Mouse (Mus musculus) left cerebral cortex, postnatal 10 days (tissue): ENCODE measurements at regions not wholly inside any gene's neighbourhood (a gene's known extent, or its start where the extent isn't known, plus 50 kb on each side); places are given as distances from the start of the nearest gene placed in this dataset.

Source experiments
- DNase-seq, 2 experiments: peaks; one replicate each; pipeline ENCODE4 v3.0.0; 2021 to 2022; ENCODE audit warnings: low spot score in 2 of 2, mixed read lengths in 1 of 2; ENCODE audit errors: extremely low spot score in 1 of 2
- intact Hi-C: fragments of 180-260 bp; cut with DNase I; formaldehyde crosslinking; loops from one replicate; pipeline ENCODE4 v1.15.1; 2025

- intact Hi-C loops: no loop called here
- DNase-seq: no peak
Measured at GRCm38 (mm10) chr11:29318699-29319098, 54.8 kb upstream of the Ccdc88a start.

- DNase-seq: no peak
- intact Hi-C loops: no loop called here
Measured at GRCm38 (mm10) chr11:29310584-29310983, 62.9 kb upstream of the Ccdc88a start.

GRCm38 (mm10) chr11:29308024-29308598 is 60.9 kb upstream of the Cfap36 start:
- DNase-seq: no peak
- intact Hi-C loops: no loop called here

GRCm38 (mm10) chr11:29300517-29300916 is 53.3 kb upstream of the Cfap36 start:
- DNase-seq: peak in 1 of 2 experiments; percentile 5
- intact Hi-C loops: no loop called here
